Mouse (Mus musculus) kidney, postnatal 0 days (tissue): ENCODE data around the gene Gm49373. TPM values are rescaled to one million over a fixed set of nuclear protein-coding genes. Genes with fewer than 3 reads are reported as not detected.
A peak's percentile ranks its signal among the peaks of the same experiment; 100 is the strongest.

Experiments
- ATAC-seq: fragments of 200-750 bp; cut with Nextera tagmentation; replicated peaks from 2 replicates; pipeline ENCODE4 v1.8.0; 2017; ENCODE audit warnings: low read depth, moderate number of reproducible peaks, moderate TSS enrichment, moderate library complexity; ENCODE audit not compliant: low FRiP score
- DNase-seq: peaks from one replicate; pipeline ENCODE4 v3.0.0-alpha.2; 2016; ENCODE audit warnings: low spot score
- H3K27ac ChIP-seq: fragments of 300-500 bp; sonication (generic); 2 replicates; pipeline ENCODE4 v1.5.1; 2014; ENCODE audit warnings: mild to moderate bottlenecking
- H3K27me3 ChIP-seq: fragments of 300-500 bp; sonication (generic); 2 replicates; pipeline ENCODE4 v1.6.1; 2014; ENCODE audit warnings: low read length, mixed read lengths; ENCODE audit not compliant: insufficient read depth
- H3K36me3 ChIP-seq: fragments of 300-500 bp; sonication (generic); 2 replicates; pipeline ENCODE4 v1.6.1; 2014; ENCODE audit warnings: low read length, mixed read lengths; ENCODE audit not compliant: insufficient read depth
- H3K4me1 ChIP-seq: fragments of 300-500 bp; sonication (generic); replicated peaks from 2 replicates; pipeline ENCODE4 v1.6.1; 2014; ENCODE audit warnings: antibody characterized with exemption, low read length, mixed read lengths; ENCODE audit not compliant: insufficient read depth
- H3K4me2 ChIP-seq: fragments of 300-500 bp; sonication (generic); 2 replicates; pipeline ENCODE4 v1.6.1; 2014; ENCODE audit warnings: mild to moderate bottlenecking, low read length, moderate library complexity, mixed read lengths
- H3K4me3 ChIP-seq: fragments of 300-500 bp; sonication (generic); replicated peaks from 2 replicates; pipeline ENCODE4 v1.5.1; 2014; ENCODE audit warnings: low read depth, low read length
- H3K9ac ChIP-seq: fragments of 300-500 bp; sonication (generic); 2 replicates; pipeline ENCODE4 v1.6.1; 2014; ENCODE audit warnings: low read depth, low read length
- H3K9me3 ChIP-seq: fragments of 300-500 bp; sonication (generic); replicated peaks from 2 replicates; pipeline ENCODE4 v1.6.1; 2016; ENCODE audit warnings: low read length, inconsistent platforms, mixed read lengths
- CTCF ChIP-seq: IDR thresholded peaks from 2 replicates; pipeline ENCODE4 v1.5.1; 2016; ENCODE audit warnings: antibody characterized with exemption, low read depth, mild to moderate bottlenecking, moderate library complexity
- WGBS: fragments of 180-500 bp; shearing (Covaris S2); extraction: QIAGEN DNeasy Blood & Tissue Kit; methylation state at CpG from one replicate; pipeline ENCODE4 v1.1.7; 2014; 5-methylcytosine and 5-hydroxymethylcytosine counted together
- polyA plus RNA-seq: library from polyadenylated mRNA; unstranded; fragments of >200 nt; fragmentation: Nextera tagmentation; extraction: Ambion mirVana; gene quantifications from 2 replicates; pipeline ENCODE4 v1.2.1, GENCODE M21; 2015

Gene Gm49373
- polyA plus RNA-seq, 1 experiment from 2014 or later: 0.38 TPM

DNA sequence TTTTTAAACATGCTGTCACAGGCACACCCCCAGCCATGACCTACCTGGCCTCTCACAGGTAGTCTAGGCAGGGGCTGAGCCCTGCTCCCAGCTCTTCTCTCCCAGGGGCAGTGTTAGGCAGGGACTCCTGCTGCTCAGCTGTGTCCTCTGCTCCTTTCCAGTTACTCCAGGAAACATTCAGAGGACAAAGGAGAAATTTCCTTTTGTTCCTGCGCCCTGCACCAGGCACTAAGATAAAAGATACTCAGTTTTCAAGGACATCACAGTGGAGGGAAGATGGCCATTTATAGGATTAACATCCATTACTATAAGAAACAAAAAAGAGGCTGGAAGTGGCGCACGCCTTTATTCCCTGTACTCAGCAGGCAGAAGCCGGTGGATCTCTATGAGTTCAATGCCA is 23.1 kb upstream of the Gm49373 start:
- H3K4me3 ChIP-seq: no peak overlapping the region
- H3K36me3 ChIP-seq: no peaks in the 10 kb centered on the region
- no peaks in the 10 kb centered on the region for H3K9me3 ChIP-seq
- 97% methylated on average over 4 of the region's 4 CpGs for WGBS
- H3K27ac ChIP-seq: no peak overlapping the region
- ATAC-seq: no peak
- peaks cover under 1% of the 10 kb centered on the region; the same call in 1 of the 2 replicates for H3K4me1 ChIP-seq
- no peak for DNase-seq
- no peak overlapping the region for H3K9ac ChIP-seq
- no peaks in the 10 kb centered on the region for H3K27me3 ChIP-seq
- no peak overlapping the region for H3K4me2 ChIP-seq
- no peak for TF ChIP-seq CTCF

DNA sequence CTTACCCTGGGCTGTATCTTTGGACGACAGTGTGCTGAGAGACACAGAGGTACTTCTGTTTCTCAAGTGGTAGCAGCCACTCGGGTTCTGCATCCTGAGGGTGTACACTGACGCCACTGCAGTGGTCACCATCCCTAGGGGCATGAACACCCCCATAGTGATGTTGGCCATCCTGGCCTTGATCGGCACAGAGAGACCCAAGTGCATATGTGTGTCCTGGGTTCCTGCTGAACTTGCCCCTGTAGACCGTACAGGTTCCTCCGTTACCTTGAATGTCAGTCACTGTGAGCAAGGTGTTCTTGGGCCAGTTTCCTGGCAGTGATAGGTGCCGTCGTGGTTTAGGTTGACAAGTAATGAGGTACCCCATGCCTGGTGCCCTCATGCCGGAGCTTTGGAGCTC is 20.5 kb upstream of the Gm49373 start:
- Histone ChIP-seq H3K27me3 (no peaks in the 10 kb centered on the region), H3K9ac (no peak overlapping the region), H3K4me3 (no peak overlapping the region), H3K4me2 (no peak overlapping the region), H3K27ac (no peak overlapping the region), H3K36me3 (peaks cover 12% of the 10 kb centered on the region; the same call in 1 of the 2 replicates), H3K9me3 (no peaks in the 10 kb centered on the region), H3K4me1 (peaks cover 8% of the 10 kb centered on the region; the same call in 1 of the 2 replicates)
- WGBS: 95% methylated on average over 9 of the region's 9 CpGs
- no peak for DNase-seq
- no peak for TF ChIP-seq CTCF
- no peak for ATAC-seq

DNA sequence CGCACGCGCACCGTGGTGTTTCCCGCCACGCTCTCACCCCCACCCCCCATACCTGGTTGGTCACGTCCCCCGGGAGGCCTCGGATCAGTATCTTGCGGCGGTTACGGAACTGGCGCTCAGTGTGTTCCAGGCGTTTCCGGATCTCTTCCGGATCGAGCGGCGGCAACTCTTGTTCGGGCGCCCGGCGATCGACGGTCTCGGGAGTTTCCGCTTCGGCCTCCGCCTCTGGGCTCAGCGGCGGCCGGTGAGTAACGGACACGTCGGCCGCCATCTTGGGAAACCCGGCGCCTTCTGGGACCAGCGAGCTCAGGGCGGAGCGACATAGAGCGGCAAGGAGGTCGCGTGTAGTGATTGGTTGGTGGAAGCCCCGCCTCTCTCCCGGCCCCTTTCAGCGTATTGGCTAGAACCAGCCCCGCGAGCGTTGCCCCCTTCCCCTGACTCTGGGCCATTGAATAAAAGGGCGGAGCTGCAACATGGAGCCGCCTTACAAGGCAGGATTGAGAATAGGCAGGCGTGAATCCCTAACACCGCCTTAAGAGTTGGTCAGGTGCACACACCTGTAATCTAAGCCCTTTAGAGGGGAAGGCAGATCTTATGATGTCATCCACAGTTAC is 18.9 kb upstream of the Gm49373 start, which contains the start of the genes Gm38431 and Raver1:
Gene Gm38431 (minus strand): TSS at position 291 of the 614 bp plus-strand sequence.
Gene Raver1 (minus strand): TSS at position 302 of the 614 bp plus-strand sequence.
- ATAC-seq (peak; percentile 100), DNase-seq (peak; percentile 100)
- Histone ChIP-seq H3K9ac (peak within 1 kb of the TSS; percentile 78), H3K4me2 (peak within 1 kb of the TSS; percentile 65), H3K27ac (peak within 1 kb of the TSS; percentile 91), H3K4me3 (peak within 1 kb of the TSS; percentile 78), H3K9me3 (no peaks in the 10 kb centered on the region), H3K36me3 (peaks cover 20% of the 10 kb centered on the region), H3K4me1 (peaks cover 8% of the 10 kb centered on the region; the same call in 1 of the 2 replicates), H3K27me3 (no peaks in the 10 kb centered on the region)
- TF ChIP-seq CTCF: no peak; the same call in 1 of the 2 replicates
- under 1% methylated on average over 53 of the region's 54 CpGs for WGBS

- TF ChIP-seq CTCF: no peak
- Histone ChIP-seq H3K4me3 (peak overlapping the region; percentile 78), H3K4me1 (peaks cover 8% of the 10 kb centered on the region; the same call in 1 of the 2 replicates), H3K36me3 (peaks cover 27% of the 10 kb centered on the region), H3K27me3 (no peaks in the 10 kb centered on the region), H3K9me3 (no peaks in the 10 kb centered on the region), H3K27ac (peak overlapping the region; percentile 91), H3K4me2 (peak overlapping the region; percentile 65), H3K9ac (peak overlapping the region; percentile 78)
- DNase-seq: no peak
- WGBS: 2% methylated on average over 24 of the region's 24 CpGs
- ATAC-seq: no peak; the same call in 1 of the 2 replicates
These were observed 18.2 kb upstream of the Gm49373 start for GRCm38 (mm10) chr9:21090972-21091706.

DNA sequence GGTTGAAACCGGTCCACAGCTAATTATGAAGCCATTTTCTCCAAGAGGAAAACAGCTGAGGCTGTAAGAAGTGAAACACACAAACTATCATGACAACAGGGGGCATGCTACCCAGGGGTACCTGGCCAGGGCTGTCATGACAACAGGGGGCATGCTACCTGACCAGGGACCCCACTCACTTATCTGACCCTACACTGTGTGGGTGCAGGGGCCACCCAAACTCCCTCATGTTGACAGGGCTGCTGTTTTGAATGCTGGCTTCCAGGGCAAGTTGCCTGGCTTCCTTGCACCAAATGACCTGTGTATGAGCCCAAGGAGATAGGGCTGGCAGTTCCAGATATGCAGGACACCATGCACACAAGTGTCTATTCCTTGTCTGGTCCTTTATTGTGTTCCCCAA is 17.6 kb upstream of the Gm49373 start:
- no peak overlapping the region for H3K27ac ChIP-seq

GRCm38 (mm10) chr9:21083324-21083723 is 10.4 kb upstream of the Gm49373 start:
- no peak overlapping the region for H3K4me3 ChIP-seq
- H3K27me3 ChIP-seq: no peaks in the 10 kb centered on the region
- H3K9me3 ChIP-seq: no peaks in the 10 kb centered on the region
- no peak for TF ChIP-seq CTCF
- no peak overlapping the region for H3K27ac ChIP-seq
- DNase-seq (no peak), ATAC-seq (no peak)
- H3K4me2 ChIP-seq: no peak overlapping the region
- 92% methylated on average over 3 of the region's 3 CpGs for WGBS
- H3K9ac ChIP-seq: no peak overlapping the region
- no peaks in the 10 kb centered on the region for H3K4me1 ChIP-seq
- H3K36me3 ChIP-seq: peaks cover 85% of the 10 kb centered on the region

More for the DNA sequence above, 17.6 kb upstream of the Gm49373 start:
- no peaks in the 10 kb centered on the region for H3K27me3 ChIP-seq
- ATAC-seq (no peak), DNase-seq (no peak)
- no peak for TF ChIP-seq CTCF
- peak overlapping the region; percentile 78 for H3K4me3 ChIP-seq
- peaks cover 8% of the 10 kb centered on the region; the same call in 1 of the 2 replicates for H3K4me1 ChIP-seq
- 88% methylated on average over 1 of the region's 1 CpGs for WGBS
- peak overlapping the region; percentile 65 for H3K4me2 ChIP-seq
- H3K36me3 ChIP-seq: peaks cover 32% of the 10 kb centered on the region
- no peaks in the 10 kb centered on the region for H3K9me3 ChIP-seq
- peak overlapping the region; percentile 78 for H3K9ac ChIP-seq
